Mouse (Mus musculus) stomach, embryonic 15.5 days (tissue): ENCODE measurements around the gene A2ml1. TPM values are rescaled to one million over a fixed set of nuclear protein-coding genes. Genes with fewer than 3 reads are reported as not detected.
A peak's percentile ranks its signal among the peaks of the same experiment; 100 is the strongest.

Experiments used
- ATAC-seq: fragments of 200-750 bp; cut with Nextera tagmentation; 2 replicates; pipeline ENCODE4 v1.8.0; 2017; ENCODE audit warnings: low read depth, moderate number of reproducible peaks, moderate TSS enrichment; ENCODE audit not compliant: insufficient read depth, low FRiP score
- H3K27ac ChIP-seq: fragments of 300-500 bp; sonication (generic); 2 replicates; pipeline ENCODE4 v1.5.1; 2015; ENCODE audit warnings: mild to moderate bottlenecking, inconsistent platforms
- H3K27me3 ChIP-seq: fragments of 300-500 bp; sonication (generic); replicated peaks from 2 replicates; pipeline ENCODE4 v1.6.1; 2015; ENCODE audit warnings: inconsistent platforms
- H3K36me3 ChIP-seq: fragments of 300-500 bp; sonication (generic); 2 replicates; pipeline ENCODE4 v1.6.1; 2015; ENCODE audit warnings: inconsistent platforms
- H3K4me1 ChIP-seq: fragments of 300-500 bp; sonication (generic); 2 replicates; pipeline ENCODE4 v1.6.1; 2015; ENCODE audit warnings: inconsistent platforms
- H3K4me2 ChIP-seq: fragments of 300-500 bp; sonication (generic); 2 replicates; pipeline ENCODE4 v1.6.1; 2015; ENCODE audit warnings: mild to moderate bottlenecking, inconsistent platforms
- H3K4me3 ChIP-seq: fragments of 300-500 bp; sonication (generic); replicated peaks from 2 replicates; pipeline ENCODE4 v1.5.1; 2015; ENCODE audit warnings: inconsistent platforms
- H3K9ac ChIP-seq: fragments of 300-500 bp; sonication (generic); 2 replicates; pipeline ENCODE4 v1.6.1; 2015; ENCODE audit warnings: inconsistent platforms
- H3K9me3 ChIP-seq: fragments of 300-500 bp; sonication (generic); 2 replicates; pipeline ENCODE4 v1.6.1; 2016; ENCODE audit warnings: inconsistent platforms
- WGBS: fragments of 180-500 bp; shearing (Covaris S2); methylation state at CpG from one replicate; pipeline ENCODE4 v1.1.7; 2015; 5-methylcytosine and 5-hydroxymethylcytosine counted together
- polyA plus RNA-seq: library from polyadenylated mRNA; unstranded; fragments of >200 nt; fragmentation: Nextera tagmentation; extraction: Ambion mirVana; gene quantifications from 2 replicates; pipeline ENCODE4 v1.2.1, GENCODE M21; 2015

Gene A2ml1
- polyA plus RNA-seq, 1 experiment from 2014 or later = 6.4 TPM

DNA sequence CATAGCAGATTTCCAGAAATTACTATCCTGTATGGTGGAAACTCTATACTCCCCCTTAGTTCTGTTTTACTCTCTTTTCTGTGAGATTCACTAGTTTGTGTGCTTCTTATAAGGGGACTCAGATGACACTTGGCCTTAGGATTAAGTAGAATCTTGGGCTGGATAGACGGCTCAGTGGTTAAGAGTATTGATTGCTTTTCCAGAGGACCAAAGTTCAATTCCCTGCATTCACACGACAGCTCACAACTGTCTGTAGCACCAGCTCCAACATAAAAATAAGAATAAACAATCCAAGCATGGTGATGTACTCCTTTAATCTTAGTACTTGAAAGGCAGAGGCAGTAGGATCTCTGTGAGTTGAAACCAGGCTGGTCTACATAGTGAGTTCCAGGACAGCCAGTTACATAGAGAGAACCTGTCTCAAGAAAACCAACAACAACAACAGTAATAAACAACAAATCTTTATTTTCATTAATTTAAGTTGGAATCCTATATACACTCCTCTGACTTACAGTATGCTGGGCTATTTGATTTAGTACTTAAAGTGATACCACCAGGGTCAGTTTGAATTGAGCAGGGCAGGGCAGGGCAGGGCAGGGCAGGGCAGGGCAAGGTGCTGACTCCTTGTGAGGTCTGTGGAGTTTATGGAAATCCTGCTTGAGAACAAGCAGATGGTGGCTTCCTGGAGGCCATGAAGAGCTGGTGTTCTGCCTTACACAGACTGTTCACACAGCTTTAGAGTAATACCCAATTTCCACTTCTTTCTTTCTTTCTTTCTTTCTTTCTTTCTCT lies 17.0 kb upstream of the A2ml1 start:
- H3K27me3 ChIP-seq = no peaks in the 10 kb centered on the region
- H3K9me3 ChIP-seq = no peaks in the 10 kb centered on the region
- H3K4me1 ChIP-seq = no peaks in the 10 kb centered on the region
- ATAC-seq = no peak
- H3K36me3 ChIP-seq = no peaks in the 10 kb centered on the region
- no peak overlapping the region for H3K4me3 ChIP-seq
- H3K9ac ChIP-seq = no peak overlapping the region
- WGBS = 32% methylated on average over 2 of the region's 2 CpGs
- no peak overlapping the region for H3K27ac ChIP-seq
- no peak overlapping the region for H3K4me2 ChIP-seq

DNA sequence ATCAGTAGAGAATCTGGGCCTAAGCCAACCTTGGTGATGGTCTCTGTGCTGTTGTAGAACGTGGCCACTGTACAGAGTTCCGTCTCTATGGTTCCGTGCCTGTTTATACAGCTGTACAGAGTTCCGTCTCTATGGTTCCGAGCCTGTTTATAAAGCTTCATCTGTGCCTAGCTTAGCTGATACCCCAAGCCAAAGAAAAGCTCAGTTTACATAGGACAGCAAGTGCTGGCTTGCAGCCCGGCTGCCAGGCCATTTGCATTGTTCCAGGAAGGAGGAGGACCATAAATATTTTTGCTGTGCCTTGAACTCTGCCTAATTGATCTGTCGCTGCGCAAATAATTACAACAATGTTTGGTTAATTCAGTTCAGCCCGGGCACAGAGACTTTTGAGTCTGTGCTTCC lies 15.7 kb upstream of the A2ml1 start:
- no peaks in the 10 kb centered on the region for H3K4me1 ChIP-seq
- H3K4me3 ChIP-seq = peak overlapping the region; percentile 31
- no peaks in the 10 kb centered on the region for H3K27me3 ChIP-seq
- ATAC-seq = peak; percentile 91
- H3K9ac ChIP-seq = no peak overlapping the region
- H3K36me3 ChIP-seq = no peaks in the 10 kb centered on the region
- H3K9me3 ChIP-seq = no peaks in the 10 kb centered on the region
- 11% methylated on average over 9 of the region's 9 CpGs for WGBS
- peak overlapping the region; percentile 72 for H3K27ac ChIP-seq
- H3K4me2 ChIP-seq = peak overlapping the region; percentile 58

DNA sequence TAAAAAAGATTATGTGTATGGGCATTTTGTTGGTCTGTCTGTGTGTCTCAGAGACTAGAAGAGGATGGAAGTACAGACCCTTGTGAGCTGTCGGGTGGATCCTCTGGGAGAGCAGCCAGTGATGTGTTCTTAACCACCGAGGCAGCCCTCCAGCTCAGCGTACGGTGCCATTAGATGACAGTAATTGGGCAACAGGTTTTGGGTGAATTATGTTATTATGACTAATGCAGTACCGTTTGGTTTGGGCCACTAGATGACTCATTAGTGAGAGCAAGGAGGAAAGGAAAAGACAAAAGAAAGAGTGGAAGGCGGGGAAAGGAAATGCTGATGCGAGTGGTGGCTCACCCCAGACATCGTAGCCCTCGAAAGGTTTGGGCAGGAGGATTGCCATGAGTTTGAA lies 13.2 kb upstream of the A2ml1 start:
- Histone ChIP-seq H3K4me1 (no peaks in the 10 kb centered on the region), H3K9me3 (no peaks in the 10 kb centered on the region), H3K27me3 (no peaks in the 10 kb centered on the region), H3K36me3 (no peaks in the 10 kb centered on the region), H3K4me3 (no peak overlapping the region), H3K27ac (no peak overlapping the region), H3K9ac (no peak overlapping the region), H3K4me2 (no peak overlapping the region)
- no peak for ATAC-seq
- WGBS = 76% methylated on average over 9 of the region's 9 CpGs

DNA sequence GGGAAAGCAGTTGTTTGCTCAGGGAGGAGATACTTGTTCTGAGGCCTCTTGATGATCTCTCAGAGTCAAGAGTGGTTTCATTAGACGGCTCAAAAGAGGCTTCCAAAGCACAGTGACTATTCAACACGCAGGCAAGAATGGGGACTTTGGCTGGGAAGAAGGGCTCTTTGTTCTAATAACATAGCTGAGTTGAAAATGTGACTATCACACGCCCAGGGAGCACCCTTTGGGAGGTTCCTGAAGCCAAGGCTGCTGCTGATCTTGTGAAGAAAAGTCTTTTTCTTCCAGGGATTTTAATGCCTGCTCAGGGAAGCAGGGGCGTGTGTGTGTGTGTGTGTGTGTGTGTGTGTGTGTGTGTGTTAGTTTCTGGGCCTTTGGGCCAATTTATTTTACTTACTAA lies 8.0 kb upstream of the A2ml1 start:
- H3K9me3 ChIP-seq = no peaks in the 10 kb centered on the region
- H3K4me1 ChIP-seq = no peaks in the 10 kb centered on the region
- H3K27me3 ChIP-seq = no peaks in the 10 kb centered on the region
- no peak overlapping the region for H3K4me3 ChIP-seq
- H3K36me3 ChIP-seq = no peaks in the 10 kb centered on the region
- no peak for ATAC-seq
- H3K27ac ChIP-seq = no peak overlapping the region
- 49% methylated on average over 4 of the region's 4 CpGs for WGBS
- no peak overlapping the region for H3K9ac ChIP-seq
- no peak overlapping the region for H3K4me2 ChIP-seq

DNA sequence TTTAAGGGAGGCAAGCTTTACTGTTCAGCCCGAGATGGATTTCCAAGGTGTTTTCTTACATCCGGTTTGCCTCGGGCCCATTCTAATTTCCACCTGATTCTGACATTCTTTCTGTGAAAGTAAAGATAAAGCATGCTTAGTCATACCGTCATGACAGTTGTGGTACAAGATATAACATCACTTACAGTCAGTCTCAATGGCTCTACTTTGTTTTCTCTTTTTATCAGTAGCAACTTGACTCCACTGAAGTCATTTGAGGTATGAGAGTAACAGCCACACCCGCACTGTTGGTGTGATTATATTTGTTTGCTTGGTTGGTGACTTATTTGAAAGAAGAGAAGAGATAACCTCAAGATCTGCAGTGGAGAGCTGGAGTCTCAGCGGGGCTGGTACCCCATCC lies 6.2 kb upstream of the A2ml1 start:
- H3K4me3 ChIP-seq = no peak overlapping the region
- no peaks in the 10 kb centered on the region for H3K9me3 ChIP-seq
- H3K36me3 ChIP-seq = no peaks in the 10 kb centered on the region
- no peaks in the 10 kb centered on the region for H3K27me3 ChIP-seq
- no peak overlapping the region for H3K9ac ChIP-seq
- no peak for ATAC-seq
- WGBS = 67% methylated on average over 6 of the region's 6 CpGs
- no peak overlapping the region for H3K27ac ChIP-seq
- H3K4me1 ChIP-seq = no peaks in the 10 kb centered on the region
- H3K4me2 ChIP-seq = no peak overlapping the region

DNA sequence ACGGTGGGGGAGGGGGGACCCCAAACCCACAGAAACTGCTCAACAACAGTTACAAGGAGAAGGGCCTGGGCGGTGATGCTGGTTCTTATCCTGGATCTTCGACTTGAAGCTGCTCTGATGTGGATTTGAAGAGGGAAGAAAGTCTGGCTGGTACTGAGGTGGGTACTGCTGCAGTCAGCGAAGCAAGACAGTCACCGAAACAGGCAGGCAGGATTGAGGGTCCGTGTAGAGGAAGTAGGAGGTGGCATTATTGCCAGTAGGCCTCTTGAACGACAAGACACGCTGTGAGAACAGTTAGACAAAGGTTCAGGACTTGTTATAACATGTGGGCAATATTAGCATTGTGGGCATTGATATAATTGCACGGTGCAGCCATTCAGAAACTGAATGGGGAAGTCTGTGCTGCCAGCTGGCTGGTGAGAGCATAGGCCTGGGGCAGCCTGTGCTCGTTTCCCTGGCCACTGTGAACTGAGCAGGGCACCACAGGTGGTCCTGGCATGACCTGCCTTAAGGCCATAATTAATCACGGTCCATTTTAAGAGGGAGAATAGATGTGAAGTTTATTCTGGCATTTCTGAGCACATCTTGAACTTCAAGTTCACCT lies 4.3 kb upstream of the A2ml1 start:
- Histone ChIP-seq H3K27me3 (no peaks in the 10 kb centered on the region), H3K9me3 (no peaks in the 10 kb centered on the region), H3K27ac (no peak overlapping the region), H3K36me3 (no peaks in the 10 kb centered on the region), H3K4me3 (no peak overlapping the region), H3K4me1 (no peaks in the 10 kb centered on the region), H3K9ac (no peak overlapping the region), H3K4me2 (no peak overlapping the region)
- WGBS = 74% methylated on average over 11 of the region's 11 CpGs
- no peak for ATAC-seq

DNA sequence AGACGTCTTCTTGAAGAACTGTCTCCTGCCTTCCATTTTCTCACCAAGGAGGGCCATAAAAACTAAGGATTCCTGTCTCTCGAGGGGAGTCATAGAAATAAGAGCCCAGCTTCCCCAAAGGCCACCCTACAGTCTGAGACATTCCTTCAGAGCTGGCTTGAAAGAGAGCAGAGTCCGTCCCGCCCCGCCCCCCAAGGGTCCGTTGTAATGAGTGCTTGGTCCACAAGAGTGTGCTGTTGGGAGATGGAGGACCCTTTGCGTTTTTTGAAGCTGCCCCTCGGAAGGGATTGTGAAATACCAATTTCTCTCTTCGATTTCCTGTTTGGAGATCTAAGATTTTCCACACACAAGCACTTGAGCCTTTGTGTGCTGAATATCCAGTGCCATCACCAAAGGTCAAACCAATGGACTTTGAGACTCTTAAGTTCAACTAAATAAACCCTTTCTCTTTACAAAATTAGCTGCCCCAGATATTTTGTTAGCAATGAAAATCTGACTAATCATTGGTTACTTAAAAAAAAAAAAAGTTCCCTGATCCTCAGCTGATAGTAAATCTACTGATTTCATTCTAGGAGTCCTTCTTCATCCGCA lies 2.8 kb upstream of the A2ml1 start:
- H3K4me2 ChIP-seq = no peak overlapping the region

DNA sequence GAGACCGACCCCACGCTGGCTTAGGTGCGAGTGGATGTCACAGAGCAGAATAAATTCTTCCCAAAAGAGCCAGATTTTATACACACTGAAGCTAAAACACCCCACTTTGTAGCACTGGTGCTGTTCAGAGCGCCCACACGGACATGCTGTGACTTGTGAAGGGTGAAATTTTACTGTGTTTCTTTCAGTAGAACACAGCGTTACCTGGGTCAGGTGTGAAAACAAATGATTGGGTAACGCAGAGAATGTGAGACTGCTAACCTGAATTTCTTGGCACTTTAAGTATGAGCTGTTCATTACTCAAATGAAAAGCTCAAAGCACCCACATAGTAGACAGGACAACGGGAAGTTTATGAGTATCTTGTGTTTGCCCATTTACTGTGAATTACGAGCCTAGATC lies 4.1 kb downstream of the A2ml1 start:
- Histone ChIP-seq H3K36me3 (no peaks in the 10 kb centered on the region), H3K27ac (no peak overlapping the region), H3K9ac (no peak overlapping the region), H3K4me2 (no peak overlapping the region), H3K27me3 (no peaks in the 10 kb centered on the region), H3K9me3 (no peaks in the 10 kb centered on the region), H3K4me1 (no peaks in the 10 kb centered on the region), H3K4me3 (no peak overlapping the region)
- 72% methylated on average over 9 of the region's 9 CpGs for WGBS
- ATAC-seq = no peak

More for the DNA sequence above, 2.8 kb upstream of the A2ml1 start:
- Histone ChIP-seq H3K4me3 (no peak overlapping the region), H3K9ac (no peak overlapping the region), H3K36me3 (no peaks in the 10 kb centered on the region), H3K9me3 (no peaks in the 10 kb centered on the region), H3K27me3 (no peaks in the 10 kb centered on the region), H3K27ac (no peak overlapping the region), H3K4me1 (no peaks in the 10 kb centered on the region)
- 26% methylated on average over 10 of the region's 10 CpGs for WGBS
- ATAC-seq = no peak

DNA sequence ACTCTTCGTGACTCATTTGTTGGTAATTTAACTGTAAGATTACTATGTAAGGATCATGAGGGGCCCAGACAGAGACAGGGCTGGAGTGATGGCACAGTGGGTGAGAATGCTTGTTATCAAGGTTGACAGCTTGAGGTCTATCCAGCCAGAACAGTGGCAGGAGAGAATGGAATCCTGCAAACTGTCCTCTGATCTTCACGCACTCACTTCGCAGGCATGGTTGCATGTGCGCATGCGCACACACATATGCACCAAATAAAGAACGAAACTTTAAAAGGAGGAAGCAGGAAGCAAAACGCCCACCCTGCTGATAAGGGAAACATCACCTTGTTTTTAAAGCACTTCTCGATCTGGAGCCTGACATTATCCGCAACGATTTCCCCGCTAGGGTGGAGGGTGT lies 14.8 kb downstream of the A2ml1 start:
- no peak for ATAC-seq
- Histone ChIP-seq H3K27me3 (no peaks in the 10 kb centered on the region), H3K27ac (no peak overlapping the region), H3K9ac (no peak overlapping the region), H3K4me2 (no peak overlapping the region), H3K9me3 (no peaks in the 10 kb centered on the region), H3K4me3 (no peak overlapping the region), H3K36me3 (no peaks in the 10 kb centered on the region), H3K4me1 (no peaks in the 10 kb centered on the region)
- 92% methylated on average over 11 of the region's 11 CpGs for WGBS

DNA sequence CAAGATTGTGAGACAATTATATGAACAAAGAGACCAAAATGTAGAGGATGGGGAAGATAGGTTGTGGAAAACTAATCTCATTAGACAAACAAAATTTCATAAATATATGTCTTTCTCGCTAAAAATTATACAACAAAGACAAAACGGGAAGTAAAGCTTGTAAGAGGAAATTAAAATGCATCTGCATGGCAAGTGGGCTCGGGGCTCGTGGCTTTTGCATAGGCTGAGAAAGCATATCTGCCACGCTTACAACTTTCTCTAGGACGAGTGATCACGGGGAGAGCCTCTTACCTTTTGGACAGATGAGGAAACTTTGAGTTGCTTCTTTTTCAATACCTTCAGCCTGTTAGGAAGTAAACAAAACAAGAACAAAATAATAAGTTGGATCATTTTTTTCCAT lies 27.4 kb downstream of the A2ml1 start:
- ATAC-seq = no peak
- Histone ChIP-seq H3K4me3 (no peak overlapping the region), H3K27ac (no peak overlapping the region), H3K4me2 (no peak overlapping the region), H3K4me1 (no peaks in the 10 kb centered on the region), H3K9ac (no peak overlapping the region), H3K36me3 (no peaks in the 10 kb centered on the region), H3K9me3 (no peaks in the 10 kb centered on the region), H3K27me3 (no peaks in the 10 kb centered on the region)
- 83% methylated on average over 7 of the region's 7 CpGs for WGBS

DNA sequence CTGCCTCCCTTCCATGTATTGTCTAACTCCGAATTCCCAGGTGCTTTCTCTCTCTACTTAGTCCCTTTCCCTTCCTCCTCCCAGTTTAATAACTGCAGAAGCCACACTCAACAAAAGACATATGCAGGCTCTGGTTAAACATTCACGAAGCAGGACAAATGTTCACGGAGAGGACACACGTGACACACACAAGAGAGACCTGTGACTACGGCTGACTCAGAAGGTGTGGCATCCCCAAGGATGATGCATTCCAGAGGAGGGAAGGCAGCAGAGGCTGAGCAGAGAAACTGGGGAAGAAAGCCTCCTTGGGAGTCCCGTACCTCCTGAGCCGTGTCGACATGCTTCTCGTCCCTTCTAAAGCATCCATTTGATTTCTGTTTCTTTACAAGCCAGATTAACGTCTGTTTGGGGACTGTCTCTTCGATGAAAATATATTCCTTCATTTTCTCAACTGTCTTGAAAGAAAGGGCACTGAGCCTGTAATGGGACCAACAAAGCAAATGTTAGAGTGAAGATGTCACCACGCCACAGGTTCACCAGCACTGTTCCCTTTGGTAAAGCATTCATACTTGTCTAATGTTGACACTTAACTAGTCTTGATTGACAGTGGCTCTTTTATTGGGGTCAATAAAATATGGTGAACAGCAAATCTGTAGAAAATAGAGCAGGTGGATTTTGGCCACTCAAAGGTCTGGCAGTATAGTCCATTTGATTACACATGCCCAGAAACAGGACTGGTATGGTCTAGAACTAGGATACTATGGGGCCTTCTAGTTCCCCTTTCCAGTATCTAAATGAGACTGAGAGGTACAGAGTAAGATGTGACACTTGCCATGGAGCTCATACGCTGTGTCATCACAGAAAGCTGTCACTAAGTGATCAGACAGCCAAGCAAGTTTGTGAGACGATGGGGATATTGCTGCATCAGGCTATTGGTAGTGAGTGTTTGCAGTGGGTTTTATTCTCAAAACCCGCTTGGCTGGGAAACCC lies 31.6 kb downstream of the A2ml1 start:
- Histone ChIP-seq H3K4me3 (no peak overlapping the region), H3K27me3 (no peaks in the 10 kb centered on the region), H3K4me2 (no peak overlapping the region), H3K27ac (peak overlapping the region; percentile 48; the same call in 1 of the 2 replicates), H3K4me1 (no peaks in the 10 kb centered on the region), H3K9ac (no peak overlapping the region), H3K9me3 (no peaks in the 10 kb centered on the region), H3K36me3 (no peaks in the 10 kb centered on the region)
- peak; percentile 75; the same call in 1 of the 2 replicates for ATAC-seq
- 66% methylated on average over 15 of the region's 15 CpGs for WGBS
